Mouse (Mus musculus) heart, embryonic 11.5 days (tissue): ENCODE measurements at regions not wholly inside any gene's neighbourhood (a gene's known extent, or its start where the extent isn't known, plus 50 kb on each side); places are given as distances from the start of the nearest gene placed in this dataset.

Source experiments
- ATAC-seq: fragments of 200-750 bp; cut with Nextera tagmentation; replicated peaks from 2 replicates; pipeline ENCODE4 v1.8.0; 2017; ENCODE audit warnings: moderate library complexity; ENCODE audit not compliant: insufficient number of reproducible peaks, low FRiP score, low TSS enrichment
- H3K27ac ChIP-seq: fragments of 300-500 bp; sonication (generic); 2 replicates; pipeline ENCODE4 v1.5.1; 2014; ENCODE audit warnings: mild to moderate bottlenecking, low read depth, low read length
- H3K27me3 ChIP-seq: fragments of 300-500 bp; sonication (generic); 2 replicates; pipeline ENCODE4 v1.6.1; 2014; ENCODE audit warnings: mild to moderate bottlenecking, low read length, mixed read lengths; ENCODE audit not compliant: control insufficient read depth, insufficient read depth
- H3K36me3 ChIP-seq: fragments of 300-500 bp; sonication (generic); 2 replicates; pipeline ENCODE4 v1.6.1; 2014; ENCODE audit warnings: mild to moderate bottlenecking, low read length, moderate library complexity, mixed read lengths; ENCODE audit not compliant: control insufficient read depth, insufficient read depth
- H3K4me1 ChIP-seq: fragments of 300-500 bp; sonication (generic); 2 replicates; pipeline ENCODE4 v1.6.1; 2014; ENCODE audit warnings: low read length; ENCODE audit not compliant: control insufficient read depth, insufficient read depth
- H3K4me2 ChIP-seq: fragments of 300-500 bp; sonication (generic); 2 replicates; pipeline ENCODE4 v1.6.1; 2014; ENCODE audit warnings: mild to moderate bottlenecking, moderate library complexity
- H3K4me3 ChIP-seq: fragments of 300-500 bp; sonication (generic); 2 replicates; pipeline ENCODE4 v1.5.1; 2014; ENCODE audit warnings: low read depth, low read length
- H3K9ac ChIP-seq: fragments of 300-500 bp; sonication (generic); 2 replicates; pipeline ENCODE4 v1.6.1; 2014; ENCODE audit warnings: mild to moderate bottlenecking, low read depth, low read length, moderate library complexity
- H3K9me3 ChIP-seq: fragments of 300-500 bp; sonication (generic); replicated peaks from 2 replicates; pipeline ENCODE4 v1.6.1; 2016; ENCODE audit warnings: low read length; ENCODE audit not compliant: control insufficient read depth
- WGBS: fragments of 180-500 bp; shearing (Covaris S2); extraction: QIAGEN DNeasy Blood & Tissue Kit; methylation state at CpG from one replicate; pipeline ENCODE4 v1.1.7; 2014; ENCODE audit not compliant: insufficient replicate concordance; 5-methylcytosine and 5-hydroxymethylcytosine counted together

- ATAC-seq = no peak
- Histone ChIP-seq H3K4me3 (no peak overlapping the region), H3K4me2 (no peak overlapping the region), H3K4me1 (no peaks in the 10 kb centered on the region), H3K9ac (no peak overlapping the region), H3K9me3 (no peaks in the 10 kb centered on the region), H3K27me3 (no peaks in the 10 kb centered on the region), H3K27ac (no peak overlapping the region), H3K36me3 (no peaks in the 10 kb centered on the region)
Observed at GRCm38 (mm10) chr2:123401064-123401463, 636.0 kb downstream of the Sqor start.

- Histone ChIP-seq H3K9ac (no peak overlapping the region), H3K4me2 (no peak overlapping the region), H3K9me3 (no peaks in the 10 kb centered on the region), H3K27ac (no peak overlapping the region), H3K36me3 (no peaks in the 10 kb centered on the region), H3K4me3 (no peak overlapping the region), H3K4me1 (0 out of 2 replicates have a peak, but pooled peaks cover 3% of the 10 kb centered on the region), H3K27me3 (no peaks in the 10 kb centered on the region)
- ATAC-seq = 0 out of 2 replicates have a peak, but pooled peaks have one; percentile 65
- 35% methylated on average over 3 of the region's 3 CpGs for WGBS
Observed at GRCm38 (mm10) chr2:123409075-123409474, 644.0 kb downstream of the Sqor start.

GRCm38 (mm10) chr2:123458034-123458677 is 631.6 kb upstream of the Sema6d start:
- no peak for ATAC-seq
- 71% methylated on average over 5 of the region's 5 CpGs for WGBS

GRCm38 (mm10) chr2:123473840-123474239 is 615.9 kb upstream of the Sema6d start:
- H3K4me3 ChIP-seq = no peak overlapping the region
- no peaks in the 10 kb centered on the region for H3K4me1 ChIP-seq
- H3K27ac ChIP-seq = no peak overlapping the region
- H3K4me2 ChIP-seq = no peak overlapping the region
- WGBS = 57% methylated on average over 2 of the region's 2 CpGs
- no peaks in the 10 kb centered on the region for H3K36me3 ChIP-seq
- no peak for ATAC-seq
- no peak overlapping the region for H3K9ac ChIP-seq
- no peaks in the 10 kb centered on the region for H3K9me3 ChIP-seq
- no peaks in the 10 kb centered on the region for H3K27me3 ChIP-seq

More at GRCm38 (mm10) chr2:123458034-123458677, 631.6 kb upstream of the Sema6d start:
- Histone ChIP-seq H3K4me3 (no peak overlapping the region), H3K27ac (no peak overlapping the region), H3K9me3 (no peaks in the 10 kb centered on the region), H3K9ac (no peak overlapping the region), H3K4me1 (no peaks in the 10 kb centered on the region), H3K36me3 (no peaks in the 10 kb centered on the region), H3K27me3 (no peaks in the 10 kb centered on the region), H3K4me2 (no peak overlapping the region)

- Histone ChIP-seq H3K36me3 (no peaks in the 10 kb centered on the region), H3K9ac (no peak overlapping the region), H3K4me1 (no peaks in the 10 kb centered on the region), H3K4me3 (no peak overlapping the region), H3K27ac (no peak overlapping the region), H3K9me3 (no peaks in the 10 kb centered on the region), H3K4me2 (no peak overlapping the region), H3K27me3 (no peaks in the 10 kb centered on the region)
- 38% methylated on average over 1 of the region's 1 CpGs for WGBS
- ATAC-seq = no peak
Observed at GRCm38 (mm10) chr2:123486681-123487080, 603.1 kb upstream of the Sema6d start.

- H3K27me3 ChIP-seq = no peaks in the 10 kb centered on the region
- no peak overlapping the region for H3K4me3 ChIP-seq
- no peak overlapping the region for H3K4me2 ChIP-seq
- no peaks in the 10 kb centered on the region for H3K9me3 ChIP-seq
- 68% methylated on average over 1 of the region's 1 CpGs for WGBS
- H3K36me3 ChIP-seq = no peaks in the 10 kb centered on the region
- H3K4me1 ChIP-seq = no peaks in the 10 kb centered on the region
- H3K9ac ChIP-seq = no peak overlapping the region
- ATAC-seq = no peak
- H3K27ac ChIP-seq = no peak overlapping the region
Observed at GRCm38 (mm10) chr2:123506162-123506561, 583.6 kb upstream of the Sema6d start.

- ATAC-seq = no peak
- no peak overlapping the region for H3K4me3 ChIP-seq
- H3K9me3 ChIP-seq = no peaks in the 10 kb centered on the region
- no peaks in the 10 kb centered on the region for H3K27me3 ChIP-seq
- no peak overlapping the region for H3K4me2 ChIP-seq
- H3K4me1 ChIP-seq = no peaks in the 10 kb centered on the region
- H3K36me3 ChIP-seq = no peaks in the 10 kb centered on the region
- no peak overlapping the region for H3K9ac ChIP-seq
- no peak overlapping the region for H3K27ac ChIP-seq
Observed at GRCm38 (mm10) chr2:123507095-123507494, 582.7 kb upstream of the Sema6d start.

GRCm38 (mm10) chr2:123528915-123529314 is 560.9 kb upstream of the Sema6d start:
- H3K4me2 ChIP-seq = no peak overlapping the region
- no peak overlapping the region for H3K4me3 ChIP-seq
- no peaks in the 10 kb centered on the region for H3K9me3 ChIP-seq
- 29% methylated on average over 1 of the region's 1 CpGs for WGBS
- H3K4me1 ChIP-seq = no peaks in the 10 kb centered on the region
- no peak overlapping the region for H3K27ac ChIP-seq
- H3K9ac ChIP-seq = no peak overlapping the region
- H3K27me3 ChIP-seq = no peaks in the 10 kb centered on the region
- H3K36me3 ChIP-seq = no peaks in the 10 kb centered on the region
- no peak for ATAC-seq

GRCm38 (mm10) chr2:123532946-123533791 is 556.6 kb upstream of the Sema6d start:
- no peak overlapping the region for H3K27ac ChIP-seq
- H3K9me3 ChIP-seq = no peaks in the 10 kb centered on the region
- no peak overlapping the region for H3K4me3 ChIP-seq
- no peak overlapping the region for H3K9ac ChIP-seq
- no peaks in the 10 kb centered on the region for H3K27me3 ChIP-seq
- 79% methylated on average over 9 of the region's 9 CpGs for WGBS
- H3K4me1 ChIP-seq = no peaks in the 10 kb centered on the region
- ATAC-seq = no peak
- H3K36me3 ChIP-seq = no peaks in the 10 kb centered on the region
- H3K4me2 ChIP-seq = no peak overlapping the region
